Mouse (Mus musculus): ENCODE results near the gene Nr1i3. TPM values are rescaled to one million over a fixed set of nuclear protein-coding genes. Genes with fewer than 3 reads are reported as not detected.
"Not testable (repeated sequence)": the region's sequence is repeated elsewhere in the genome, so short reads cannot be mapped to it uniquely, and the experiment has no call there.

Nr1i3 gene
- total RNA-seq, 1 experiment from 2014 or later = not detected

- no peak for ATAC-seq (ENCODE audit: extremely low read depth, insufficient number of reproducible peaks, low FRiP score, poor library complexity, severe bottlenecking)
These were observed 10.0 kb downstream of the Nr1i3 start for GRCm38 (mm10) chr1:171223796-171224195.

- no peak for ATAC-seq (ENCODE audit: extremely low read depth, insufficient number of reproducible peaks, low FRiP score, poor library complexity, severe bottlenecking)
These were observed 11.1 kb downstream of the Nr1i3 start, which contains the start of gene Apoa2 for GRCm38 (mm10) chr1:171224857-171225256. Gene Apoa2, plus strand, starts transcription at chr1:171225054.

GRCm38 (mm10) chr1:171226780-171227179 lies 13.0 kb downstream of the Nr1i3 start:
- no peak for ATAC-seq (ENCODE audit: extremely low read depth, insufficient number of reproducible peaks, low FRiP score, poor library complexity, severe bottlenecking)

- no peak for ATAC-seq (ENCODE audit: extremely low read depth, insufficient number of reproducible peaks, low FRiP score, poor library complexity, severe bottlenecking)
These were observed 14.1 kb downstream of the Nr1i3 start for GRCm38 (mm10) chr1:171227879-171228278.

- no peak for ATAC-seq (ENCODE audit: extremely low read depth, insufficient number of reproducible peaks, low FRiP score, poor library complexity, severe bottlenecking)
These were observed 16.0 kb downstream of the Nr1i3 start for GRCm38 (mm10) chr1:171229750-171230149.

- no peak for ATAC-seq (ENCODE audit: extremely low read depth, insufficient number of reproducible peaks, low FRiP score, poor library complexity, severe bottlenecking)
These were observed 16.4 kb downstream of the Nr1i3 start for GRCm38 (mm10) chr1:171230215-171230614.

- ATAC-seq (ENCODE audit: extremely low read depth, insufficient number of reproducible peaks, low FRiP score, poor library complexity, severe bottlenecking) = no peak
These were observed 18.1 kb downstream of the Nr1i3 start for GRCm38 (mm10) chr1:171231844-171232243.

- no peak for ATAC-seq (ENCODE audit: extremely low read depth, insufficient number of reproducible peaks, low FRiP score, poor library complexity, severe bottlenecking)
These were observed 18.6 kb downstream of the Nr1i3 start for GRCm38 (mm10) chr1:171232348-171232747.

- ATAC-seq (ENCODE audit: extremely low read depth, insufficient number of reproducible peaks, low FRiP score, poor library complexity, severe bottlenecking) = no peak
These were observed 19.3 kb downstream of the Nr1i3 start for GRCm38 (mm10) chr1:171232800-171233730.

GRCm38 (mm10) chr1:171234126-171234525 lies 20.4 kb downstream of the Nr1i3 start, which contains the start of gene Fcer1g:
Gene Fcer1g, minus strand, starts transcription at chr1:171234365.
- ATAC-seq (ENCODE audit: extremely low read depth, insufficient number of reproducible peaks, low FRiP score, poor library complexity, severe bottlenecking) = peak; percentile 86

GRCm38 (mm10) chr1:171234538-171234937 lies 20.8 kb downstream of the Nr1i3 start:
- no peak for ATAC-seq (ENCODE audit: extremely low read depth, insufficient number of reproducible peaks, low FRiP score, poor library complexity, severe bottlenecking)

- no peak for ATAC-seq (ENCODE audit: extremely low read depth, insufficient number of reproducible peaks, low FRiP score, poor library complexity, severe bottlenecking)
These were observed 22.0 kb downstream of the Nr1i3 start for GRCm38 (mm10) chr1:171235791-171236190.

- no peak for ATAC-seq (ENCODE audit: extremely low read depth, insufficient number of reproducible peaks, low FRiP score, poor library complexity, severe bottlenecking)
These were observed 23.7 kb downstream of the Nr1i3 start for GRCm38 (mm10) chr1:171237438-171237837.

GRCm38 (mm10) chr1:171238463-171238862 lies 24.7 kb downstream of the Nr1i3 start:
- peak; percentile 57; the same call in 1 of the 2 replicates for ATAC-seq (ENCODE audit: extremely low read depth, insufficient number of reproducible peaks, low FRiP score, poor library complexity, severe bottlenecking)

- no peak for ATAC-seq (ENCODE audit: extremely low read depth, insufficient number of reproducible peaks, low FRiP score, poor library complexity, severe bottlenecking)
These were observed 26.4 kb downstream of the Nr1i3 start for GRCm38 (mm10) chr1:171239992-171240744.

- no peak for ATAC-seq (ENCODE audit: extremely low read depth, insufficient number of reproducible peaks, low FRiP score, poor library complexity, severe bottlenecking)
These were observed 27.1 kb downstream of the Nr1i3 start for GRCm38 (mm10) chr1:171240911-171241310.

GRCm38 (mm10) chr1:171241952-171242351 lies 28.2 kb downstream of the Nr1i3 start:
- not testable (repeated sequence) for ATAC-seq (ENCODE audit: extremely low read depth, insufficient number of reproducible peaks, low FRiP score, poor library complexity, severe bottlenecking)

- no peak for ATAC-seq (ENCODE audit: extremely low read depth, insufficient number of reproducible peaks, low FRiP score, poor library complexity, severe bottlenecking)
These were observed 31.6 kb downstream of the Nr1i3 start for GRCm38 (mm10) chr1:171245353-171245752.

- ATAC-seq (ENCODE audit: extremely low read depth, insufficient number of reproducible peaks, low FRiP score, poor library complexity, severe bottlenecking) = peak; percentile 98
These were observed 33.1 kb downstream of the Nr1i3 start for GRCm38 (mm10) chr1:171246709-171247452.

Measured in neutrophil, adult 5-6 weeks (primary cell).